Mouse (Mus musculus): ENCODE results near the gene Pmp22. TPM values are rescaled to one million over a fixed set of nuclear protein-coding genes. Genes with fewer than 3 reads are reported as not detected.

Pmp22 gene
- polyA plus RNA-seq, 1 experiment from 2014 or later = 24.3 TPM

- WGBS = 87% methylated on average over 3 of the region's 3 CpGs
- ATAC-seq (replicated peaks) = no peak
- no peak overlapping the region for H3K27ac ChIP-seq
Observed at GRCm38 (mm10) chr11:63110329-63110728, 18.5 kb upstream of the Pmp22 start.

GRCm38 (mm10) chr11:63114807-63115641 lies 13.8 kb upstream of the Pmp22 start:
- H3K9ac ChIP-seq = no peak overlapping the region
- H3K27ac ChIP-seq = no peak overlapping the region
- no peak for ATAC-seq (replicated peaks)
- H3K4me1 ChIP-seq = no peaks in the 10 kb centered on the region
- no peaks in the 10 kb centered on the region for H3K36me3 ChIP-seq (replicated peaks)
- H3K4me2 ChIP-seq = no peak overlapping the region
- 85% methylated on average over 8 of the region's 8 CpGs for WGBS
- no peak overlapping the region for H3K4me3 ChIP-seq
- H3K9me3 ChIP-seq = no peaks in the 10 kb centered on the region
- no peaks in the 10 kb centered on the region for H3K27me3 ChIP-seq (replicated peaks)

More at GRCm38 (mm10) chr11:63110329-63110728, 18.5 kb upstream of the Pmp22 start:
- no peaks in the 10 kb centered on the region; the same call in 1 of the 2 replicates for H3K4me1 ChIP-seq
- H3K4me2 ChIP-seq = no peak overlapping the region
- H3K9me3 ChIP-seq = no peaks in the 10 kb centered on the region
- H3K27me3 ChIP-seq (replicated peaks) = no peaks in the 10 kb centered on the region
- H3K36me3 ChIP-seq (replicated peaks) = no peaks in the 10 kb centered on the region
- no peak overlapping the region for H3K9ac ChIP-seq
- H3K4me3 ChIP-seq = no peak overlapping the region

GRCm38 (mm10) chr11:63116652-63117051 lies 12.1 kb upstream of the Pmp22 start:
- no peaks in the 10 kb centered on the region for H3K27me3 ChIP-seq (replicated peaks)
- no peak overlapping the region for H3K4me3 ChIP-seq
- WGBS = 93% methylated on average over 5 of the region's 5 CpGs
- no peaks in the 10 kb centered on the region for H3K4me1 ChIP-seq
- no peak overlapping the region for H3K9ac ChIP-seq
- no peaks in the 10 kb centered on the region for H3K9me3 ChIP-seq
- ATAC-seq (replicated peaks) = no peak
- no peaks in the 10 kb centered on the region for H3K36me3 ChIP-seq (replicated peaks)
- H3K27ac ChIP-seq = no peak overlapping the region
- H3K4me2 ChIP-seq = no peak overlapping the region

- 85% methylated on average over 1 of the region's 1 CpGs for WGBS
- H3K9me3 ChIP-seq = no peaks in the 10 kb centered on the region
- ATAC-seq (replicated peaks) = no peak
Observed at GRCm38 (mm10) chr11:63117266-63117665, 11.5 kb upstream of the Pmp22 start.

GRCm38 (mm10) chr11:63119791-63120190 lies 9.0 kb upstream of the Pmp22 start:
- no peak overlapping the region for H3K27ac ChIP-seq
- H3K4me3 ChIP-seq = no peak overlapping the region
- H3K9ac ChIP-seq = no peak overlapping the region
- ATAC-seq (replicated peaks) = no peak
- H3K9me3 ChIP-seq = no peaks in the 10 kb centered on the region
- no peaks in the 10 kb centered on the region for H3K27me3 ChIP-seq (replicated peaks)
- no peaks in the 10 kb centered on the region for H3K4me1 ChIP-seq
- H3K36me3 ChIP-seq (replicated peaks) = no peaks in the 10 kb centered on the region
- no peak overlapping the region for H3K4me2 ChIP-seq
- whole genome bisulfite sequencing = 97% methylated on average over 7 of the region's 7 CpGs

More at GRCm38 (mm10) chr11:63117266-63117665, 11.5 kb upstream of the Pmp22 start:
- Histone ChIP-seq H3K27me3 (replicated peaks) (no peaks in the 10 kb centered on the region), H3K27ac (no peak overlapping the region), H3K4me3 (no peak overlapping the region), H3K9ac (no peak overlapping the region), H3K36me3 (replicated peaks) (no peaks in the 10 kb centered on the region), H3K4me1 (no peaks in the 10 kb centered on the region), H3K4me2 (no peak overlapping the region)

- H3K4me1 ChIP-seq = no peaks in the 10 kb centered on the region
- no peak overlapping the region for H3K4me3 ChIP-seq
- WGBS = 69% methylated on average over 2 of the region's 2 CpGs
- no peak overlapping the region for H3K4me2 ChIP-seq
- no peaks in the 10 kb centered on the region for H3K36me3 ChIP-seq (replicated peaks)
- no peak overlapping the region for H3K9ac ChIP-seq
- H3K27ac ChIP-seq = no peak overlapping the region
- H3K27me3 ChIP-seq (replicated peaks) = no peaks in the 10 kb centered on the region
- no peaks in the 10 kb centered on the region for H3K9me3 ChIP-seq
- ATAC-seq (replicated peaks) = no peak
Observed at GRCm38 (mm10) chr11:63122249-63122648, 6.5 kb upstream of the Pmp22 start.

- no peak overlapping the region for H3K9ac ChIP-seq
- 56% methylated on average over 4 of the region's 4 CpGs for WGBS
Observed at GRCm38 (mm10) chr11:63122776-63123350, 5.9 kb upstream of the Pmp22 start.

GRCm38 (mm10) chr11:63124316-63124715 lies 4.5 kb upstream of the Pmp22 start:
- H3K9ac ChIP-seq = no peak overlapping the region
- H3K27me3 ChIP-seq (replicated peaks) = peaks cover 10% of the 10 kb centered on the region
- ATAC-seq (replicated peaks) = no peak
- WGBS = 6% methylated on average over 4 of the region's 4 CpGs
- H3K9me3 ChIP-seq = no peaks in the 10 kb centered on the region
- H3K4me1 ChIP-seq = no peaks in the 10 kb centered on the region
- H3K27ac ChIP-seq = no peak overlapping the region
- no peak overlapping the region for H3K4me2 ChIP-seq
- H3K4me3 ChIP-seq = no peak overlapping the region
- no peaks in the 10 kb centered on the region for H3K36me3 ChIP-seq (replicated peaks)

More at GRCm38 (mm10) chr11:63122776-63123350, 5.9 kb upstream of the Pmp22 start:
- no peaks in the 10 kb centered on the region for H3K4me1 ChIP-seq
- no peaks in the 10 kb centered on the region for H3K27me3 ChIP-seq (replicated peaks)
- H3K4me3 ChIP-seq = no peak overlapping the region
- H3K4me2 ChIP-seq = no peak overlapping the region
- ATAC-seq (replicated peaks) = no peak
- H3K9me3 ChIP-seq = no peaks in the 10 kb centered on the region
- no peaks in the 10 kb centered on the region for H3K36me3 ChIP-seq (replicated peaks)
- no peak overlapping the region for H3K27ac ChIP-seq

GRCm38 (mm10) chr11:63125832-63126456 lies 2.8 kb upstream of the Pmp22 start:
- Histone ChIP-seq H3K4me1 (peaks cover 7% of the 10 kb centered on the region), H3K36me3 (replicated peaks) (no peaks in the 10 kb centered on the region), H3K9ac (no peak overlapping the region), H3K4me3 (no peak overlapping the region), H3K9me3 (no peaks in the 10 kb centered on the region), H3K27me3 (replicated peaks) (peaks cover 26% of the 10 kb centered on the region), H3K27ac (no peak overlapping the region), H3K4me2 (no peak overlapping the region)
- ATAC-seq (replicated peaks) = no peak
- 77% methylated on average over 5 of the region's 5 CpGs for WGBS

GRCm38 (mm10) chr11:63126976-63127375 lies 1.8 kb upstream of the Pmp22 start:
- no peak overlapping the region for H3K4me3 ChIP-seq
- H3K27ac ChIP-seq = no peak overlapping the region
- no peaks in the 10 kb centered on the region for H3K36me3 ChIP-seq (replicated peaks)
- no peaks in the 10 kb centered on the region for H3K9me3 ChIP-seq
- 80% methylated on average over 8 of the region's 8 CpGs for WGBS
- H3K4me1 ChIP-seq = peaks cover 17% of the 10 kb centered on the region
- H3K4me2 ChIP-seq = no peak overlapping the region
- H3K27me3 ChIP-seq (replicated peaks) = peaks cover 36% of the 10 kb centered on the region
- H3K9ac ChIP-seq = no peak overlapping the region
- ATAC-seq (replicated peaks) = no peak

- 85% methylated on average over 4 of the region's 4 CpGs for WGBS
- no peak overlapping the region for H3K9ac ChIP-seq
- H3K27ac ChIP-seq = no peak overlapping the region
- no peak for ATAC-seq (replicated peaks)
- peaks cover 23% of the 10 kb centered on the region for H3K4me1 ChIP-seq
- peaks cover 42% of the 10 kb centered on the region for H3K27me3 ChIP-seq (replicated peaks)
- no peak overlapping the region for H3K4me3 ChIP-seq
- no peaks in the 10 kb centered on the region for H3K36me3 ChIP-seq (replicated peaks)
- no peak overlapping the region for H3K4me2 ChIP-seq
- H3K9me3 ChIP-seq = no peaks in the 10 kb centered on the region
Observed at GRCm38 (mm10) chr11:63127513-63127912, 1.3 kb upstream of the Pmp22 start.

GRCm38 (mm10) chr11:63129375-63129774 lies 593 bp downstream of the Pmp22 start:
- no peak overlapping the region for H3K27ac ChIP-seq
- no peak for ATAC-seq (replicated peaks)
- peaks cover 60% of the 10 kb centered on the region for H3K27me3 ChIP-seq (replicated peaks)
- H3K9ac ChIP-seq = no peak overlapping the region
- no peaks in the 10 kb centered on the region for H3K36me3 ChIP-seq (replicated peaks)
- H3K4me1 ChIP-seq = peaks cover 31% of the 10 kb centered on the region
- H3K4me3 ChIP-seq = no peak overlapping the region
- H3K4me2 ChIP-seq = no peak overlapping the region
- H3K9me3 ChIP-seq = no peaks in the 10 kb centered on the region
- 62% methylated on average over 9 of the region's 9 CpGs for WGBS

Measured in midbrain, embryonic 15.5 days (tissue).